Mouse (Mus musculus): ENCODE measurements around the gene Acta1.

Acta1 gene

DNA sequence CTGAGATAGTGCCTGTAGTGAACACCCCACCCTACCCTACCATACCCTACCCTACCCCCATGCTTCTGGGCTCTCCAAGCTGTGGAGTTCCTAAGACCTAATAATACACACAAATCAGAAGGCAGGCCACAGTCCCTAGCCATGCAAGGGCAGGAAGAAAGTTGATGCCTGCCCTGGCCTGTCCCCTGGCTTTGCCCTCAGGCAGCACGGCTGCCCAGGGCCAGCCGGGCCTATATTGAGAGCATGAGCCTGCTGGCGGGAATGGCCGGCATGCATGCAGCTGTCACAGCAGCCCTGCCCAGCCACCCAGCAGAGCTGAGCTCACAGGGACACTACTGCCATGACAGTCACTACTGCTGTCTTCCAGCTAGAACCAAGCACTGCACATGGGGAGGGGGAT, 11.5 kb downstream of the Acta1 start:
- DNase-seq (ENCODE audit: extremely low spot score) = no peak

DNA sequence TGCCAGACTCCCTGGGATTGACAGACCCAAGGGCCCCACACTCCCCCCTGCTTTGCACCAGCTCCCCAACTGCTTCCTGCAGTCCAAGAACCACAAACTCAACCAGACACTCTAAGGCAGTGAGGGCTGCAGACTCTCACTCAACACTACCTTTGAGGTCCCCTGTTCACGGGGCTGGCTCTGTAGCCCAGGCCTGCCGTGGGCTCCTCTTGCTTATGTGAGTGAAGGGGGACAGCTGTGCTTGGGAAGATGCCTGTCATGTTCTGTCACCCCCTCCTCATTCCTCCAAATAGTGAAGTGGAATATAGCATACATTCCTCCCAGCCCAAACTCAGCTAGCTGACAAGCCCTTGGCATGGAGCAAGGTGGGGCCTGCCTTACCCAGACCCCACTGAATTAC, 12.1 kb downstream of the Acta1 start:
- DNase-seq (ENCODE audit: extremely low spot score) = no peak

DNA sequence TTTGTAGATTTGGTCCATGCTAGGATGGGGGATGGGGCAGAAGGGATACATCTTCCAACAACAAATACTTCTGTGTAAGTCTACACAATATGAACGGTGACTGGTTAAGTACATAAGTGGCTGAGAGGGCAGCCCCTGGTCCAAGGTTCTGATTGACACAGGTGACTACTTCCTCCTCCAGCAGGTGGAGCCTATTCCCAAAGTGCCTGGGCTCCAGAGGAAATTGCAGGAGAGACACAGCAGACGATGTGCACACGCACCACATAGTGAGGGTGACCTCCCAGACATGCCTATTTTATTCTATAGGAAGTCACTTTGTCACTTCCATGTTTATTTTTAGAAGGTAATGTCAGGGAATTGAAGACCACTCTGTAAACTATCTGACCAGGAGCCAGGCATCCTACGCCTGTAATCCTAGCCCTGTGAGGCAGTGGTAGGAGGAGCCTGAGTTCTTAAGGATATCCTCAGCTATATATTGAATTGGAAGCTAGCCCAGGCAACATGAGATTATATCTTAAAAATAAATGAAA, 13.7 kb downstream of the Acta1 start:
- DNase-seq (ENCODE audit: extremely low spot score) = no peak

DNA sequence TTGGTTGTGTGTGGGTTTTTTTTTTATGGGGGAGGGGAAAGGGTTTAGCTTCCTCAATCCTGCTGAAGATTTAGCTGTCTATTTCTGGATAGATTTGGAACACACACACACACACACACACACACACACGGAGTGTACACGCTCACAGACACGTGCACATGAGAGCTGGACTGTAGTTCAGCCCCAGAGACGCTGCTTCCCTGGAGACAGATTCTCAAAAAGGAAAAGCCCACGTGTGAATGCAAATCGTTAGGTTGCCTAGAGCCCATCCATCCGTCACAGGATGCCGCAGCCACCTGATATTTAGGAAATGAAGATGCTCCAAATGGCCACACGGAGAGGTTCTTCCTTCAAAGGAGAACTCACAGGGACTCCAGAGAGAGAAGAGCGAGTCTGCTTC, 14.3 kb downstream of the Acta1 start:
- DNase-seq (ENCODE audit: extremely low spot score) = no peak

DNA sequence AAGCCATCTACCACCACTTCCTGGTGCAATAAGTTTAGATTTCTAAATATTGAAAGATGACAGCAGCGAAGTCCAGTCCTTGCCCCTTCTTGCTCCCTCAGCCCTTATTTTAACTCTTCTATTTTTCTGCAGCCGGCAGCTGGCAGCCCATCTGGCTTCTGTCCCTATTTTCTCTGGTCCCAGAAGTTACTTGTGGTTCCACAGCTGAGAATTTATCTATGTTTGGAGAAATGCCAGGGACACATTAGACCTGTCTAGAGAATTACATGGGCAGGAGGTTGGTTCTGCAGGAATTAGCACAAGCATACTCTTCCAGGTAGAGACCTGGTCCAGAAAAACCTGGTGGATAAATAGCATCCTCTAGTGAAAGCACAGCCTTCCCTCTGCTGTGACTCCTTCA, 16.7 kb downstream of the Acta1 start:
- no peak for DNase-seq (ENCODE audit: extremely low spot score)

DNA sequence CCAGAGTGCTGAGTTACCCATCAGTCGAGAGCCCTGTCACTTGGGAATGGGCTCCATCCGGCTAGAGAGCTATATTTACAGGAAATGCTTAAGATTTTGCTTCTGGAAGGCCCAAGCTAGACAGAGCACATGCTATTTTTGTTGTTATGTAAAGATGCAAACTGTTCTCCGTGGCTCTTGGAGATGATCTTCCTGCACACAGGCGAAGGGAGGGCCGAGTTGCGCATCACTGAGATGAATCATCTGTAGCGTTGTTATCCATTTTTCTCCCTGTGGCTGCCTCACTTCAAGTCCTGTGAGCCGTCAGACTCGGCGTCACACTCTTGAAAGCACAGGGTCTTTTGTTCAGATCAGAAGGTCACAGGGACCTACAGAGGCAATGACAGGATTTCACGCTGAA, 20.2 kb downstream of the Acta1 start:
- DNase-seq (ENCODE audit: extremely low spot score) = no peak

DNA sequence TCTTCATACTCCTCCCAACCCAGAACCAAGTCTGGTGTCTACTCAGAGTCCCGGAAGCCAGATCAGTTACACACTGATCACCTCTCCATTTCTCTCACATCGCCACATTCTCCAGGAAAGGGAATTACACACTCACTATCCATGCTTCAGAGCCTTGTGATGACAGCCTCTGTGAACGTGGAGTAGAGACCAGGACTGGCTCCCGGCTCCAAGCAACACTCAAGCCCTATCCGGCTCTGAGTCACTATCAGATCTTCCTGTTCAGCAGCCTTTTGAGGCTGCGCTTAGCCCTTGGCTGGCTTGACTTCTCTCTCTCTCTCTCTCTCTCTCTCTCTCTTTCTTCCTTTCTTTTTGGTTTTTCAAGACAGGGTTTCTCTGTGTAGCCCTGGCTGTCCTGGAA, 21.2 kb downstream of the Acta1 start:
- DNase-seq (ENCODE audit: extremely low spot score) = no peak

DNA sequence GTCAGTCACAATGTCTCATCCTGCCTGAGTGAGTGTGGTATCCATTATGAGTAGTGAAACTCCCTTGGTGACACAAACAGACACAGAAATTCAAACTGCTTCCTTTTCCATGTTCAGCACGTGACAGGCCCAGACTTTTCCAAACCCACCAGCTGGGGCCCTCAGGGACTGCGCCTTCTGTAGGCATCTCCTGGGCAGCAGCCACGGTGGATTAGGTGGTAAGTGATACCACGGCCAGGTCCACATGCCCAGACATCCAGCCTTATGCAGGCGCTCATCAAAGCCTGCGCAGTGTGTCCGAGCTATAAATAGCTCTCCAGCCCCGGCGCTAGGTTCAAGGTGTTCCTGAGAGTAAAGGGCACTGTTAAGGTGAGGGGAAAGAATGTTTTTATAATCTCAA, 22.5 kb downstream of the Acta1 start:
- DNase-seq (ENCODE audit: extremely low spot score) = no peak

DNA sequence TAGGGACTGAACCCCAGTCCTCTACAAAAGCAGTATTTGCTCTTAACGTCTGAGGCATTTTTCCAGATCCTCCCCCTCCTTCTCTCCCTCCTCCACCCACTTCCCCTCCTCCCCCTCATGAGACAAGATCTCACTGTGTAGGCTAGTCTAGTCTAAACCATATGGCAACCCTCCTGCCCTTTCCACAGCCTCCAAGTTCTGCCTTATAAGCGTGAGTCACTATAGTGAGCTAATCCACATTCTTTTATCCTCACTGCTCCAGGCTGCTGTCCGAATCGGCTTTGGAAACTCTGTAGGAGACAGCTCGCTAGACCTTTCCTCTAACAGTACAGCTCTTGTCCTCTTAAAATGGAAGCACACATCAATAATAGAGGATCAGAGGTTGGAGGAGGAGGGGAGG, 27.6 kb downstream of the Acta1 start:
- no peak for DNase-seq (ENCODE audit: extremely low spot score)

DNA sequence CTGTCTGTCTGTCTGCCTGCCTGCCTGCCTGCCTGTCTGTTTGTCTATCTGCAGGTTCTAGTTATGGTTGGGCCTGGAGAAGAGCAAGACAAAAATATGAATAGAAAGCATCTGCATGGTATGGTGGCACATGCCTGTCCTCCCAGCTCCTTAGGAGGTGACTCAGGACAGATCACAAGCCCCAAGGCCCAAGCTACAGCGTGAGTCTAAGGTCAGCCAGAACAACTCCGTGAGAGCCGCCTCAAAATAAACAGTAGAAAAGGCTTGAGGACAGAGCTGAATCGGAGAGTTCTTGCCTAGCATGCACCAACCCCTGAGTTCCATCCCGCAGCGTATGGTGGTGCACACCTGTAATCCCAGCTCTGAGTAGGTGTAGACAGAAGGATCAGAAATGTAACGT, 28.8 kb downstream of the Acta1 start:
- no peak for DNase-seq (ENCODE audit: extremely low spot score)

DNA sequence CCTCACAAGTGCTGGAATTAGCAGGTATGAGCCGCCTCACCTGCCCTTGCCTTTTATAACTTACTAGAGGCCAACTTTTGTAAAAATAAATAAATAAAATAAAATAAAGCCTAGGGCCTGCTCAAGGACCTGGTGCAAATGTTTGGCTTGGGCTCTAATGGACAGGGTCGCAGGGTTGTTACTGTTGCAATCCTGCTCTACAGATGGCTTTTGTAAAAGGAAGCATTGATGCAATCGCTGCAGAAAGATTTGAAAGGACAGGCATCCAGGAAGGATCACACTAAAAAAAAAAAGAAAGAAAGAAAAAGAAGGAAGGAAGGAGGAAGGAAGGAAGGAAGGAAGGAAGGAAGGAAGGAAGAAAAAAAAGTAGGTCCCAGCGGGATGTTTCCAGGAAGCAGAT, 34.2 kb downstream of the Acta1 start:
- no peak for DNase-seq (ENCODE audit: extremely low spot score)

DNA sequence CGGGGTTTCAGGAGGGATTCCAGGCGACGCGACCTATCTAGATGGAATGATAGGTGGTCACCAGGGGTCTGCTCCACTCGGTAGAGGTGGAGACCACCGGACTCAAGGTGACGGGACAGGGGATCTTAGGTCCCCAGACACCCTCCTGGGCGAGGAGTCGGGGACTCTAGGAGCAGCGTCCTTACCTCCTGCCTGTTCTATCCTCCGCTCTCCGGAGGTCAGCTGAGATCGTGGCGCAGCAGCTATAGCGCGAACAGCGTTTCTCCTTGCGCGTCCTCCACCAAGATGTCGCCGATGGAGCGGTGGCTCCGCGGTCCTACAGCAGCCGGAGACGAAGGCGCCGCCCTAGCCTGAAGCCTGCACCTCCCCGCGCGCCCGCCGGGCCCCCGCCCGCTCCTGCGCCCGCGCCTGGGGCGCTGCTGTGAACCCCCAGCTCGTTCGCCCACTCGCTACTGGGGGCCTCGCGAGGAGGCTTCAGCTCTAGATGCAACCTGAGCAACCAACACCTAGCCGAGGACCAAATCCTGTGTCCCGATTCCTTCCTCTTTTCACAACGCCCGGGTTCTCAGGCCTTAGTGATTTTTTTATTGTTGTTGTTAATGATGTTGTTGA, 34.8 kb downstream of the Acta1 start, which contains the start of gene Ccsap:
TSS of gene Ccsap (minus strand) at position 562 of the 612 bp plus-strand sequence.
- no peak for DNase-seq (ENCODE audit: extremely low spot score)

DNA sequence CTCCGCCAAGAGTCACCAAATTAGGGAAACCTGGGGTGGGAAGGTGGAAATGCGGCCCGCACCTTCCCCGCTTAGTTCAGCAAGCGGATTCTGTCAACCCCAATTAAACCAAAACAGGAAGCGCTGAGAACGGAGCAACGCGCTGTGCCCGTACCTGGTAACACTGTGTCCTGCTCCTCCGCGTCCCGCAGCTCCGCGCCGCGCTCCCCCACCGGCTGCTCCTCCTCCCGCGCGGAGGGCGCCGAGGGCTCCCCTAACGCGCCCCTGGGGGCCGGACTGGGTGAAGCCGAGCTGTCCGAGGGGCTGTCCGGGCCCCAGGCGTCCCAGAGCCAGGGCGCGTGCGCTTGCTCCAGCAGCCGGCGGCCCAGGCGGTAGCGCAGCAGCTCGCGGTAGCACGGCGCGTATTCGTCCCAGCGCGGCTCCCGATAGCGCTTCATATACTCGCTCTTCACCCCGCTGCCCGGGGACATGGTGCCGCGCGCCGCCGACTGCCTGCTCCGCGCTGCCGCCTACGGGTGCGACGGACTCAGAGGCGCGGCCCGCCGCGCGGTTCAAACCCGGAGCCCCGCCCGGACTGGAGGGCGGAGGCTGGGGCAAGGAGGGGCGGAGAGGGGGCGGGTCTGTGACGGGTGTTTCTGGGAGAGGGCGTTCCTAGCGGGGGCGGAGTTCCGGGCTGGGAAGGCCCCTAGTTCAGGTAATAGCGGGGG, 35.5 kb downstream of the Acta1 start:
- DNase-seq (ENCODE audit: extremely low spot score) = peak; percentile 97

DNA sequence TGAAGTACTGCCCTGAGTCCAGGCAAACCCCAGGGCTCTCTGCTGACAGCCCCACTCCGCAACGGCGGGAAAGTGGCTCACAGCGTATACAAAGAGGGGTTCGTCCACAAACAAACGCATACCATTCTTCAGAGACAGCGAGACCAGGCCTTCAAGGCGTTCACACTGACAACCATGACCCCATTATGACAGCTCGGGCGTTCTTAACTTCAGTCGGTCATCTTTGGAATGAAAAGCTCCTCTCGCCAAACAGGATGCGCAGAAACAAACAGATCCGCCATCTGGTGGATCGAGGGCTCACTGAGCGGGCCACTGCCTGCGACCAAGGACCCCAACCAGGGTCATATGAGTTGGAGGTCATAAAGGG, 36.0 kb downstream of the Acta1 start:
- peak; percentile 54 for DNase-seq (ENCODE audit: extremely low spot score)

DNA sequence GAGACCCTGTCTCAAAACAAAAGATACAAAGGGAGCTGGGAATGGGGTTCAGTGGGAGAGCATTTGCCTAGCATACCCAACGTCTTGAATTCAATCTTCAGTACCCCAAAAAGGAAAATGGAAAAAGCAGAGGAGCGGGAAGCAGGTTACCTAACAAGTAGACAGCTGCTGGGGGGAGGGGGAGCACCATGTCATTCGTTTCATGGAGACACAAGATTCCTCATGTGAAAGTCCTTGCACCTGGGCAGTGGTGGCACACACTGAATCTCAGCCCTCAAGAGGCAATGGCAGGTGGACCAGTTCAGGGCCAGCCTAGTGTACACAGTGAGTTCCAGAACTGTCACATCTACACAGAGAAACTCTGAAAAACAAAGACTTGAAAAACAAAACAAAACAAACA, 37.2 kb downstream of the Acta1 start:
- DNase-seq (ENCODE audit: extremely low spot score) = no peak

DNA sequence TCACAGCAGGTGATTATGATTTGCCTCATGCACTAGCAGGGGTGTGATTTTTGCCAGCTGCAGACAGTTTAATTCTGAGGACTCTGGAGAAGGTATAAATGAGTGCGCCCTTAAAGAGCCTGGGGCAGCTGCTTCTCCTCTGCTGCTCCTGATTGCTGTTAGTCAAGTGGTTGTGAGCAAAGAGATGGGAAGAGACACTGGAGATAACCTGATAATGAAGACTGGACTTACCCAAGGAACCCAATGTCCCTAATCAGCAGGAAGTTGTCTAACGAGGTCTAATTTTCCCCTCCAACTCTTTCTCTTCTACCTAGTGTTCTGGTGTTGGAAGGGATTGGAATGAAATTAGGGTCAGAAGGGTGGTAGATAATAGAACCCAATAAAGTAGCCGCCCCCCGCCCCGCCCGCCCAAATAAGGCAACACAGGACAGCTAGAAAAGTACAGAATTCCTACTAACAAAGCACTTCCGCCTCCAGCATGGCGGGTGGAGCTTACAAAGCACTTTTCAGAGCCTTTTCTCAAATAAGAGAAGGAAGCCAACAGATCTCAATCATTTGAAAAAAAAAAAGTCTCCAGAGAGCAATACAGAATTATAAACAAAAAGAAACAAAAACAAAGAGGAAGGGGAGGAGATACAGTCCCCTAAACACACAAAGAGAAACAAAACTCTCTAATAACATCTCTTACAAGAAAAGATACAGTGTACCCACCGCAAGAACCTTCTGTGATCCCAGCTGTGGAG, 39.6 kb downstream of the Acta1 start:
- no peak for DNase-seq (ENCODE audit: extremely low spot score)

DNA sequence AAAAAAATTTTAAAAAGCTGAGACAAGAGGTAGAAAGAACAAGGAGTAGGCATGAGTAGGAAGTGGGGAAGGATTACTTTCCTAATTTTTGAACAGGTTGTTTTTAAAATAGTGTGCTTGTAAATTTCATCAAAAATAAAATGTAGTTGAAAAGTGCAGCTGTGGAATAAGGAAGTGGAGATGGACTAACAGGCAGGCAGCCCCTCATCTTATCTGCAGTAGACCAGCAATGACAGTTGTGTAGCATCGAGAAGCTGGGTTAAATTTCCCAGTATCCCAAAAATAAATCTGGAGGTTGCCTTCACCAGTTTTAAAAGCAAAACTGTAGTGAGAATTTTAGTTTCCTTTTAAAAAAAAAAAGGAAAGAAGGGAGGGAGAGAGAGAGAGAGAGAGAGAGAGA, 40.3 kb downstream of the Acta1 start:
- DNase-seq (ENCODE audit: extremely low spot score) = no peak

DNA sequence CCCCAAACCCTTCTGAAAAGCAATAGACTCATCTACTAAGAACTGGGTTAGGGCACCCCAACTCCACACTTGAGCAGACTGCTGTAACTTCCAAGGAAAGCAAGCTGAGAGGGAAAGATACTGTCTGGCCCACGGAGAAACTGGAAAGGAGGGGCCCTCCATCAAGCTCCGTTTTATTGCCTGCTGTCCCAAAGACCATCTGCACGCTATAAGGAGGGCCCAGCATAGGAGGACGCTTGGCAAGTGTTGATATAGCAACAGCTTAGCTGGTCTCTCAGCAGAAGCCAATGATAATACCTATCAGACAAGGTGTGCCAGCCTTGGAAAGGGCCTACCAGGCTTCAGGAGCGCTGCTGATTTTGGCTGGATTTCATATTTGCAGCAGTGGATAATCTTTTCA, 43.0 kb downstream of the Acta1 start:
- no peak for DNase-seq (ENCODE audit: extremely low spot score)

DNA sequence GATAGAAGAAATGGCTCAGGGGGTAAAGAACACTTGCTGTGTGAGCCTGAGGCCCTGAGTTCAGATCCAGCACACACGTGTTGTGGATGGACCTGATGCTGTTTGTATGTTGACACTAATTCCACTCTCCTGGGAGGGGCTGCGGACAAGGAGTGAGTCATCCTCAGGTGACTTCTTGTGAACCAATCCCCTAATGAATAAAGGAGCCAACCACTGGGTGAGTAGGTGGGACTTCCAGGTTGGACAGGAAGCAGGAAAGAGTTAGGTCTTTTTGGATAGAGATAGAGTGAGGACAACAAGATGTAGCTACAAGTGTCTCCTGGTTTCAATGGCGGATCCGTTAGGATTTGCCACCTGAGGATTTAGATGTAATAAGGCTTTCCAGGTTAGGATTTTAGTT, 45.2 kb downstream of the Acta1 start:
- DNase-seq (ENCODE audit: extremely low spot score) = no peak

DNA sequence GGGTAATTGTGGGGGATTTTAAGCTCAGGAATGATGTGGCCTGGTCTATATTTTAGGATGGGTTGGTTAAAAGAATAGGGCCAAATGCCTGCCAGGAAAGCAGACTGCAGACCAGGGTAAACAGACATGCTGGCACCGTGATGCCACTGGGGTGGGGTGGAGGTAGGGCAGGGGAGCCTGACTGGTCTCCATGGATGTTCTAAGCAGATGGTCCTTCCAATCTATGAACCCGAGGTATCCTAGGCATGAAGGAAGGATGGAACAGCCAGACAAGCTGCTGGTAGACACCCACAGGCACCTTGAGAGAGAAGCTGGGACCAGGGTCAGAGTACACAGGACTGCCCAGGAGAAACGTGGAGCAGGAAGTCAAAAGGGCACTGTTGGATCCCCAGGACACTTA, 47.0 kb downstream of the Acta1 start:
- DNase-seq (ENCODE audit: extremely low spot score) = no peak

DNA sequence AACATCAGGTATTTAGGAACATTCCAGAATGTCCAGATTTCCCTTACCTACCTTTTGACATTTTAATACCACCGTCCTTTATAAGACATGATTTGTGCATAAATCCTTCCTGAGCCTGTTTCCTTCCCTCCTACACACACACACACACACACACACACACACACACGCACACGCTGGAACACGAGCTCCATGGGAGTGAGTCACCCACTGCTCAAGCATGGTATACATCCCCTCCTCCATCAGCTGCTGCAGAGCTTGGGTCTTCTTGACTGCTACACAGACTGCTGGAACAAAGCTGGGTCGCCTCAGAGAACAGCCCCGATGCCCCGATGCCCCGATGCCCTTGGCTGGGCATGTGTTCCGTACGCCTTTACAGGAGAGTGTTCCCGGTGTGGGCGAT, 48.0 kb downstream of the Acta1 start:
- no peak for DNase-seq (ENCODE audit: extremely low spot score)

DNA sequence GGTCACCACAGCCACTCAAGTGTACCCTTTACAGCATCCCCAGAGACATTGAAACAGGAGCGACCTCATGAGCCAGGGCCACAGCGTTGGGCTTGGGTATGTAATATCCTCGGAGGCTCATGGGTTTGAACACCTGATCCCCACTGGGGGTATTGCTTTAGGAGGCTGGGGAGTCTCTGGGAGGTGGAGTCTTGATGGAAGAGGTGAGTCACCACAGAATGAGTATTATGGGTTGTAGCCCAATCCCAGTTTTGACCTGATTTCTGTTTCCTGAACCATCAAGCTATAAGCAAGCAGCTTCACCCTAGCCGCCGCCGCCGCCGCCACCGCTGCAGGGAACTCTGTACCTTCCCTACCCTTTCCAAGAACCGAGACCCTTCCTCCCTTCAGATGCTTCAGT, 48.6 kb downstream of the Acta1 start:
- no peak for DNase-seq (ENCODE audit: extremely low spot score)

DNA sequence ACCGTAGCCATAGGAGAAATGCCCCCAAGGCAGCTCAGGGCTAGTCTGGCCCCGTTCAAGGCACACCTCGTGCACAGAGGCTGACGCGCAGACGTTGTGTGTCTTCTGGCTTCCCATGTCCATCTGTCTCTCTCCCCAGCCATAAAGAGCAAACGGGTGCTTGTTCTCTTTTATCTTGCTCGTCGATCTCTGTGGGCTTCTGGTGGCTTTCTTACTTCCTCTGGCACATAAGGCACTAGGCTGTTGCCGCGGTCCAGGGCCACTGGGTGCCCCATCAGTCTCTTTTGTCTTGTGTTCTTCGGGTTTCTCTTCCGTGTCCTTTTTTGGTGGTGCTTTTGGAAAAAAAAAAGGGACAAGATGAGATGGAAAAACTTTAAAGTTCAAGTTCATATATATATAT, 49.4 kb downstream of the Acta1 start:
- no peak for DNase-seq (ENCODE audit: extremely low spot score)
